Mouse (Mus musculus): ENCODE measurements at regions not wholly inside any gene's neighbourhood (a gene's known extent, or its start where the extent isn't known, plus 50 kb on each side); places are given as distances from the start of the nearest gene placed in this dataset.
A peak's percentile ranks its signal among the peaks of the same experiment; 100 is the strongest.

- no peak for DNase-seq (ENCODE audit: low spot score)
These were observed 54.8 kb downstream of the Tmem30b start for GRCm38 (mm10) chr12:73491370-73491769.

- DNase-seq (ENCODE audit: low spot score), result no peak
These were observed 63.3 kb downstream of the Tmem30b start for GRCm38 (mm10) chr12:73482858-73483257.

- no peak for DNase-seq (ENCODE audit: low spot score)
These were observed 63.9 kb downstream of the Tmem30b start for GRCm38 (mm10) chr12:73482275-73482674.

- DNase-seq (ENCODE audit: low spot score), result no peak
These were observed 64.5 kb downstream of the Tmem30b start for GRCm38 (mm10) chr12:73481705-73482104.

- no peak for DNase-seq (ENCODE audit: low spot score)
These were observed 65.0 kb downstream of the Tmem30b start for GRCm38 (mm10) chr12:73481165-73481564.

- DNase-seq (ENCODE audit: low spot score), result no peak
These were observed 65.6 kb downstream of the Tmem30b start for GRCm38 (mm10) chr12:73480610-73480971.

GRCm38 (mm10) chr12:73479932-73480609 lies 66.1 kb downstream of the Tmem30b start:
- no peak for DNase-seq (ENCODE audit: low spot score)

GRCm38 (mm10) chr12:73478641-73479040 lies 67.6 kb downstream of the Tmem30b start:
- no peak for DNase-seq (ENCODE audit: low spot score)

- no peak for DNase-seq (ENCODE audit: low spot score)
These were observed 69.8 kb downstream of the Tmem30b start for GRCm38 (mm10) chr12:73476421-73476858.

GRCm38 (mm10) chr12:73475774-73476173 lies 70.4 kb downstream of the Tmem30b start:
- no peak for DNase-seq (ENCODE audit: low spot score)

GRCm38 (mm10) chr12:73475020-73475419 lies 71.2 kb downstream of the Tmem30b start:
- DNase-seq (ENCODE audit: low spot score), result no peak

- DNase-seq (ENCODE audit: low spot score), result no peak
These were observed 73.1 kb downstream of the Tmem30b start for GRCm38 (mm10) chr12:73473111-73473510.

GRCm38 (mm10) chr12:73471966-73472365 lies 74.2 kb downstream of the Tmem30b start:
- DNase-seq (ENCODE audit: low spot score), result no peak

GRCm38 (mm10) chr12:73466484-73466883 lies 79.7 kb downstream of the Tmem30b start:
- DNase-seq (ENCODE audit: low spot score), result no peak

- DNase-seq (ENCODE audit: low spot score), result no peak
These were observed 80.2 kb downstream of the Tmem30b start for GRCm38 (mm10) chr12:73465975-73466374.

GRCm38 (mm10) chr12:73464311-73464710 lies 81.9 kb downstream of the Tmem30b start:
- no peak for DNase-seq (ENCODE audit: low spot score)

GRCm38 (mm10) chr12:73462091-73462490 lies 84.1 kb downstream of the Tmem30b start:
- no peak for DNase-seq (ENCODE audit: low spot score)

- no peak for DNase-seq (ENCODE audit: low spot score)
These were observed 85.9 kb downstream of the Tmem30b start for GRCm38 (mm10) chr12:73460291-73460761.

- DNase-seq (ENCODE audit: low spot score), result no peak
These were observed 94.9 kb downstream of the Tmem30b start for GRCm38 (mm10) chr12:73451257-73451656.

- no peak for DNase-seq (ENCODE audit: low spot score)
These were observed 95.7 kb downstream of the Tmem30b start for GRCm38 (mm10) chr12:73450541-73450940.

- peak; percentile 5 for DNase-seq (ENCODE audit: low spot score)
These were observed 96.2 kb downstream of the Tmem30b start for GRCm38 (mm10) chr12:73449911-73450520.

- no peak for DNase-seq (ENCODE audit: low spot score)
These were observed 97.1 kb downstream of the Tmem30b start for GRCm38 (mm10) chr12:73449069-73449468.

GRCm38 (mm10) chr12:73448388-73448965 lies 97.7 kb downstream of the Tmem30b start:
- DNase-seq (ENCODE audit: low spot score), result no peak

Measured in layer of hippocampus, adult 9-10 months (tissue).